Mouse (Mus musculus) liver, embryonic 12.5 days (tissue): ENCODE data around the gene Cdkn2d. TPM values are rescaled to one million over a fixed set of nuclear protein-coding genes. Genes with fewer than 3 reads are reported as not detected.

ENCODE experiments used
- ATAC-seq: fragments of 200-750 bp; cut with Nextera tagmentation; 2 replicates; pipeline ENCODE4 v1.8.0; 2017; ENCODE audit warnings: moderate number of reproducible peaks, mild to moderate bottlenecking, moderate library complexity
- H3K27ac ChIP-seq: fragments of 300-500 bp; sonication (generic); 2 replicates; pipeline ENCODE4 v1.5.1; 2016; ENCODE audit warnings: mild to moderate bottlenecking
- H3K27me3 ChIP-seq: fragments of 300-500 bp; sonication (generic); replicated peaks from 2 replicates; pipeline ENCODE4 v1.6.1; 2016; ENCODE audit warnings: mild to moderate bottlenecking, moderate library complexity
- H3K36me3 ChIP-seq: fragments of 300-500 bp; sonication (generic); 2 replicates; pipeline ENCODE4 v1.6.1; 2016; ENCODE audit warnings: mild to moderate bottlenecking, moderate library complexity
- H3K4me1 ChIP-seq: fragments of 300-500 bp; sonication (generic); 2 replicates; pipeline ENCODE4 v1.6.1; 2016
- H3K4me2 ChIP-seq: fragments of 300-500 bp; sonication (generic); 2 replicates; pipeline ENCODE4 v1.6.1; 2016; ENCODE audit warnings: mild to moderate bottlenecking, moderate library complexity
- H3K4me3 ChIP-seq: fragments of 300-500 bp; sonication (generic); 2 replicates; pipeline ENCODE4 v1.5.1; 2016; ENCODE audit warnings: mild to moderate bottlenecking, moderate library complexity
- H3K9ac ChIP-seq: fragments of 300-500 bp; sonication (generic); 2 replicates; pipeline ENCODE4 v1.6.1; 2016; ENCODE audit warnings: mild to moderate bottlenecking, moderate library complexity
- H3K9me3 ChIP-seq: fragments of 300-500 bp; sonication (generic); replicated peaks from 2 replicates; pipeline ENCODE4 v1.6.1; 2016; ENCODE audit warnings: mild to moderate bottlenecking, moderate library complexity
- WGBS: fragments of 180-500 bp; shearing (Covaris S2); methylation state at CpG from one replicate; pipeline ENCODE4 v1.1.7; 2016; ENCODE audit not compliant: insufficient replicate concordance; 5-methylcytosine and 5-hydroxymethylcytosine counted together
- polyA plus RNA-seq: library from polyadenylated mRNA; unstranded; fragments of >200 nt; fragmentation: Nextera tagmentation; extraction: Ambion mirVana; gene quantifications from 2 replicates; pipeline ENCODE4 v1.2.1, GENCODE M21; 2016

The Cdkn2d gene
- polyA plus RNA-seq: 87.4 and 88.6 TPM in 2 replicates

GRCm38 (mm10) chr9:21291022-21291787 is at the start of gene Cdkn2d:
Cdkn2d (minus strand) TSS chr9:21291407.
- Histone ChIP-seq H3K4me2 (peak within 1 kb of the TSS; percentile 83), H3K4me1 (peaks cover 45% of the 10 kb centered on the region), H3K36me3 (peaks cover 19% of the 10 kb centered on the region), H3K9ac (peak within 1 kb of the TSS; percentile 91), H3K27me3 (no peaks in the 10 kb centered on the region), H3K4me3 (peak within 1 kb of the TSS; percentile 83), H3K9me3 (no peaks in the 10 kb centered on the region), H3K27ac (peak within 1 kb of the TSS; percentile 96)
- under 1% methylated on average over 51 of the region's 51 CpGs for WGBS
- ATAC-seq: peak; percentile 90

- Histone ChIP-seq H3K4me2 (no peak overlapping the region), H3K9me3 (no peaks in the 10 kb centered on the region), H3K27me3 (no peaks in the 10 kb centered on the region), H3K36me3 (peaks cover 53% of the 10 kb centered on the region), H3K9ac (no peak overlapping the region), H3K4me3 (no peak overlapping the region), H3K4me1 (peaks cover 4% of the 10 kb centered on the region; the same call in 1 of the 2 replicates), H3K27ac (no peak overlapping the region)
- WGBS: 72% methylated on average over 4 of the region's 4 CpGs
- no peak for ATAC-seq
Observed at GRCm38 (mm10) chr9:21340411-21340810, 49.2 kb upstream of the Cdkn2d start.

GRCm38 (mm10) chr9:21337652-21338051 is 46.4 kb upstream of the Cdkn2d start:
- H3K4me2 ChIP-seq: peak overlapping the region; percentile 18; the same call in 1 of the 2 replicates
- H3K27me3 ChIP-seq: no peaks in the 10 kb centered on the region

GRCm38 (mm10) chr9:21336491-21336890 is 45.3 kb upstream of the Cdkn2d start:
- no peak overlapping the region for H3K9ac ChIP-seq
- no peaks in the 10 kb centered on the region for H3K9me3 ChIP-seq
- no peak for ATAC-seq
- no peak overlapping the region for H3K27ac ChIP-seq
- H3K36me3 ChIP-seq: peaks cover 25% of the 10 kb centered on the region; the same call in 1 of the 2 replicates
- no peak overlapping the region for H3K4me3 ChIP-seq
- WGBS: 75% methylated on average over 8 of the region's 8 CpGs
- H3K27me3 ChIP-seq: no peaks in the 10 kb centered on the region
- peaks cover 25% of the 10 kb centered on the region for H3K4me1 ChIP-seq
- no peak overlapping the region for H3K4me2 ChIP-seq

More at GRCm38 (mm10) chr9:21337652-21338051, 46.4 kb upstream of the Cdkn2d start:
- no peak overlapping the region for H3K27ac ChIP-seq
- no peak for ATAC-seq
- H3K4me3 ChIP-seq: no peak overlapping the region
- no peak overlapping the region for H3K9ac ChIP-seq
- no peaks in the 10 kb centered on the region for H3K9me3 ChIP-seq
- 71% methylated on average over 20 of the region's 20 CpGs for WGBS
- H3K4me1 ChIP-seq: peaks cover 13% of the 10 kb centered on the region
- H3K36me3 ChIP-seq: peaks cover 37% of the 10 kb centered on the region

- H3K9ac ChIP-seq: no peak overlapping the region
- no peaks in the 10 kb centered on the region for H3K9me3 ChIP-seq
- H3K4me3 ChIP-seq: no peak overlapping the region
- H3K27ac ChIP-seq: no peak overlapping the region
- no peak for ATAC-seq
- peaks cover 28% of the 10 kb centered on the region for H3K4me1 ChIP-seq
- WGBS: 73% methylated on average over 4 of the region's 4 CpGs
- no peaks in the 10 kb centered on the region for H3K27me3 ChIP-seq
- no peak overlapping the region for H3K4me2 ChIP-seq
- peaks cover 19% of the 10 kb centered on the region; the same call in 1 of the 2 replicates for H3K36me3 ChIP-seq
Observed at GRCm38 (mm10) chr9:21335391-21335790, 44.2 kb upstream of the Cdkn2d start.

GRCm38 (mm10) chr9:21334747-21335146 is 43.5 kb upstream of the Cdkn2d start:
- no peak for ATAC-seq
- H3K27ac ChIP-seq: no peak overlapping the region
- no peaks in the 10 kb centered on the region for H3K9me3 ChIP-seq

GRCm38 (mm10) chr9:21333523-21333922 is 42.3 kb upstream of the Cdkn2d start:
- Histone ChIP-seq H3K27me3 (no peaks in the 10 kb centered on the region), H3K36me3 (peaks cover 12% of the 10 kb centered on the region; the same call in 1 of the 2 replicates), H3K9ac (no peak overlapping the region), H3K4me3 (no peak overlapping the region), H3K9me3 (no peaks in the 10 kb centered on the region), H3K4me1 (peaks cover 45% of the 10 kb centered on the region), H3K4me2 (no peak overlapping the region), H3K27ac (no peak overlapping the region)
- WGBS: 71% methylated on average over 1 of the region's 1 CpGs
- no peak for ATAC-seq

More at GRCm38 (mm10) chr9:21334747-21335146, 43.5 kb upstream of the Cdkn2d start:
- Histone ChIP-seq H3K36me3 (peaks cover 19% of the 10 kb centered on the region; the same call in 1 of the 2 replicates), H3K4me1 (peaks cover 35% of the 10 kb centered on the region), H3K4me3 (no peak overlapping the region), H3K27me3 (no peaks in the 10 kb centered on the region), H3K9ac (no peak overlapping the region), H3K4me2 (no peak overlapping the region)

GRCm38 (mm10) chr9:21332161-21333061 is 41.2 kb upstream of the Cdkn2d start:
- H3K27ac ChIP-seq: 0 out of 2 replicates have a peak overlapping the region, but pooled peaks have one; percentile 2
- H3K9me3 ChIP-seq: no peaks in the 10 kb centered on the region

GRCm38 (mm10) chr9:21331365-21332140 is 40.3 kb upstream of the Cdkn2d start:
- WGBS: 51% methylated on average over 12 of the region's 12 CpGs
- no peaks in the 10 kb centered on the region for H3K9me3 ChIP-seq
- H3K4me2 ChIP-seq: no peak overlapping the region
- no peak overlapping the region for H3K4me3 ChIP-seq
- no peak overlapping the region for H3K9ac ChIP-seq
- ATAC-seq: no peak
- peaks cover 56% of the 10 kb centered on the region for H3K4me1 ChIP-seq
- 0 out of 2 replicates have a peak, but pooled peaks cover 4% of the 10 kb centered on the region for H3K36me3 ChIP-seq
- no peaks in the 10 kb centered on the region for H3K27me3 ChIP-seq
- 0 out of 2 replicates have a peak overlapping the region, but pooled peaks have one; percentile 2 for H3K27ac ChIP-seq

More at GRCm38 (mm10) chr9:21332161-21333061, 41.2 kb upstream of the Cdkn2d start:
- 0 out of 2 replicates have a peak, but pooled peaks cover 8% of the 10 kb centered on the region for H3K36me3 ChIP-seq
- no peak overlapping the region for H3K9ac ChIP-seq
- H3K4me2 ChIP-seq: no peak overlapping the region
- no peaks in the 10 kb centered on the region for H3K27me3 ChIP-seq
- H3K4me3 ChIP-seq: no peak overlapping the region
- whole genome bisulfite sequencing: 39% methylated on average over 9 of the region's 9 CpGs
- ATAC-seq: no peak
- H3K4me1 ChIP-seq: peaks cover 48% of the 10 kb centered on the region

- Histone ChIP-seq H3K9ac (no peak overlapping the region), H3K27me3 (no peaks in the 10 kb centered on the region), H3K4me1 (peaks cover 59% of the 10 kb centered on the region), H3K27ac (peak overlapping the region; percentile 20; the same call in 1 of the 2 replicates), H3K4me3 (no peak overlapping the region), H3K4me2 (no peak overlapping the region), H3K9me3 (no peaks in the 10 kb centered on the region), H3K36me3 (peaks cover 3% of the 10 kb centered on the region; the same call in 1 of the 2 replicates)
- ATAC-seq: no peak
- WGBS: 82% methylated on average over 10 of the region's 10 CpGs
Observed at GRCm38 (mm10) chr9:21329699-21330289, 38.6 kb upstream of the Cdkn2d start.

GRCm38 (mm10) chr9:21329041-21329440 is 37.8 kb upstream of the Cdkn2d start:
- Histone ChIP-seq H3K36me3 (peaks cover 3% of the 10 kb centered on the region; the same call in 1 of the 2 replicates), H3K4me2 (no peak overlapping the region), H3K9me3 (no peaks in the 10 kb centered on the region), H3K9ac (no peak overlapping the region), H3K27me3 (no peaks in the 10 kb centered on the region), H3K27ac (no peak overlapping the region), H3K4me1 (peaks cover 67% of the 10 kb centered on the region), H3K4me3 (no peak overlapping the region)
- ATAC-seq: no peak
- WGBS: 42% methylated on average over 3 of the region's 5 CpGs
